In genomic region chr2:59562215-59562614, GRCm38 (mm10) we compare ENCODE assay signal across 16 mouse cellular contexts. TPM values are rescaled to one million over a fixed set of nuclear protein-coding genes. Genes with fewer than 3 reads are reported as not detected.
A peak's percentile ranks its signal among the peaks of the same experiment; 100 is the strongest.
DNase-seq lines count a peak whose midpoint lies in the region; ATAC-seq and TF ChIP-seq lines count a peak whose summit lies in the region.
"Had no signal": no experiment of that assay in that cellular context is flagged by ENCODE, and none has a peak within 500 bp of the region (broad histone marks: within the 10 kb centered on the region; RNA-seq: fewer than 3 reads in every experiment).

No protein-coding gene starts in this region.

- H3K27ac ChIP-seq in intestine, postnatal 0 days (ENCODE audit: low read depth, low read length), result no peak overlapping the region
- no peak overlapping the region for H3K27ac ChIP-seq in intestine, embryonic 15.5 days
- H3K27ac ChIP-seq in midbrain, postnatal 0 days (ENCODE audit: low read depth, low read length), result no peak overlapping the region
- H3K27ac ChIP-seq in midbrain, embryonic 14.5 days (replicated peaks; ENCODE audit: low read depth, low read length), result no peak overlapping the region
- H3K27ac ChIP-seq: forebrain, embryonic 12.5 days; gastrocnemius, adult 2 months; liver, embryonic 14.5 days; stomach, embryonic 15.5 days had no signal

- peak; percentile 14 for DNase-seq in embryo, embryonic 10 days (ENCODE audit: low spot score)
- DNase-seq in embryo, embryonic 9.5 days (ENCODE audit: extremely low spot score), result no peak
- DNase-seq in midbrain, postnatal 0 days (ENCODE audit: low spot score), result no peak
- no peak for DNase-seq in midbrain, embryonic 14.5 days
- no peak for DNase-seq in urinary bladder, adult 18-20 months (ENCODE audit: low spot score in 2 of 2)
- DNase-seq: cerebellum, postnatal 25 days; gastrocnemius, adult 2 months; heart, adult 18-20 months; lung, postnatal 14 days had no signal

- ATAC-seq in intestine, postnatal 0 days, result no peak
- ATAC-seq in intestine, embryonic 15.5 days, result no peak
- ATAC-seq in midbrain, postnatal 0 days (ENCODE audit: low FRiP score), result no peak
- no peak for ATAC-seq in midbrain, embryonic 14.5 days (ENCODE audit: low FRiP score, low TSS enrichment)
- no peak for ATAC-seq in cerebellum, adult (ENCODE audit: insufficient number of reproducible peaks, low FRiP score, low TSS enrichment)

- no peak overlapping the region for H3K4me3 ChIP-seq in intestine, postnatal 0 days (ENCODE audit: low read depth, low read length)
- H3K4me3 ChIP-seq in intestine, embryonic 15.5 days (replicated peaks), result no peak overlapping the region
- H3K4me3 ChIP-seq in midbrain, postnatal 0 days (ENCODE audit: low read depth, low read length), result no peak overlapping the region
- H3K4me3 ChIP-seq in midbrain, embryonic 14.5 days (replicated peaks; ENCODE audit: low read depth, low read length), result no peak overlapping the region
- H3K4me3 ChIP-seq: forebrain, embryonic 12.5 days; gastrocnemius, adult 2 months; stomach, embryonic 15.5 days had no signal

- no peaks in the 10 kb centered on the region for H3K36me3 ChIP-seq in intestine, postnatal 0 days (ENCODE audit: control insufficient read depth, insufficient read depth)
- H3K36me3 ChIP-seq in intestine, embryonic 15.5 days, result no peaks in the 10 kb centered on the region
- no peaks in the 10 kb centered on the region for H3K36me3 ChIP-seq in midbrain, postnatal 0 days (ENCODE audit: insufficient read depth, low read length)
- no peaks in the 10 kb centered on the region for H3K36me3 ChIP-seq in midbrain, embryonic 14.5 days (ENCODE audit: control insufficient read depth, insufficient read depth, low read length)
- H3K36me3 ChIP-seq: forebrain, embryonic 12.5 days; stomach, embryonic 15.5 days had no signal

- no peak overlapping the region for H3K9ac ChIP-seq in intestine, postnatal 0 days (ENCODE audit: low read depth, low read length)
- no peak overlapping the region for H3K9ac ChIP-seq in intestine, embryonic 15.5 days
- no peak overlapping the region for H3K9ac ChIP-seq in midbrain, postnatal 0 days (replicated peaks; ENCODE audit: low read length, poor library complexity, severe bottlenecking)
- H3K9ac ChIP-seq in midbrain, embryonic 14.5 days (replicated peaks; ENCODE audit: low read length), result no peak overlapping the region
- H3K9ac ChIP-seq: forebrain, embryonic 12.5 days; liver, embryonic 14.5 days; stomach, embryonic 15.5 days had no signal

- no peak overlapping the region for H3K4me2 ChIP-seq in intestine, postnatal 0 days (replicated peaks; ENCODE audit: low read depth)
- H3K4me2 ChIP-seq in intestine, embryonic 15.5 days (replicated peaks), result no peak overlapping the region
- no peak overlapping the region for H3K4me2 ChIP-seq in midbrain, postnatal 0 days (ENCODE audit: low read depth, low read length, poor library complexity, severe bottlenecking)
- no peak overlapping the region for H3K4me2 ChIP-seq in midbrain, embryonic 14.5 days (ENCODE audit: low read length)
- H3K4me2 ChIP-seq: forebrain, embryonic 12.5 days; stomach, embryonic 15.5 days had no signal

- 86% methylated on average over 4 of the region's 4 CpGs for WGBS in intestine, postnatal 0 days
- 66% methylated on average over 4 of the region's 4 CpGs for WGBS in intestine, embryonic 15.5 days
- 81% methylated on average over 4 of the region's 4 CpGs for WGBS in midbrain, postnatal 0 days
- WGBS in midbrain, embryonic 14.5 days, result 79% methylated on average over 4 of the region's 4 CpGs

- H3K9me3 ChIP-seq in intestine, postnatal 0 days (ENCODE audit: control insufficient read depth), result no peaks in the 10 kb centered on the region
- H3K9me3 ChIP-seq in intestine, embryonic 15.5 days, result no peaks in the 10 kb centered on the region
- H3K9me3 ChIP-seq in midbrain, postnatal 0 days (ENCODE audit: low read length), result no peaks in the 10 kb centered on the region
- H3K9me3 ChIP-seq in midbrain, embryonic 14.5 days (ENCODE audit: control insufficient read depth, low read length), result no peaks in the 10 kb centered on the region
- H3K9me3 ChIP-seq: stomach, embryonic 15.5 days had no signal

- no peaks in the 10 kb centered on the region for H3K27me3 ChIP-seq in intestine, postnatal 0 days (replicated peaks; ENCODE audit: control insufficient read depth, insufficient read depth, low read length)
- H3K27me3 ChIP-seq in intestine, embryonic 15.5 days (replicated peaks), result no peaks in the 10 kb centered on the region
- H3K27me3 ChIP-seq in midbrain, postnatal 0 days (ENCODE audit: insufficient read depth, low read length), result no peaks in the 10 kb centered on the region
- H3K27me3 ChIP-seq in midbrain, embryonic 14.5 days (ENCODE audit: control insufficient read depth, insufficient read depth, low read length), result no peaks in the 10 kb centered on the region
- H3K27me3 ChIP-seq: CH12.LX; forebrain, embryonic 12.5 days; stomach, embryonic 15.5 days had no signal

- H3K4me1 ChIP-seq in intestine, postnatal 0 days (replicated peaks; ENCODE audit: control insufficient read depth, insufficient read depth, low read length), result no peaks in the 10 kb centered on the region
- 0 out of 2 replicates have a peak, but pooled peaks cover 3% of the 10 kb centered on the region for H3K4me1 ChIP-seq in intestine, embryonic 15.5 days (replicated peaks)
- no peaks in the 10 kb centered on the region for H3K4me1 ChIP-seq in midbrain, postnatal 0 days (ENCODE audit: insufficient read depth, low read length)
- H3K4me1 ChIP-seq in midbrain, embryonic 14.5 days (ENCODE audit: control insufficient read depth, insufficient read depth, low read length), result no peaks in the 10 kb centered on the region

- peak; percentile 47; the same call in 1 of the 2 replicates for TF ChIP-seq CTCF in intestine, postnatal 0 days (IDR thresholded peaks at IDR 0.05; ENCODE audit: low read depth)
- TF ChIP-seq CTCF in midbrain, postnatal 0 days (IDR thresholded peaks at IDR 0.05), result peak; percentile 31

RNA-seq across cellular contexts. Expression of gene Tanc1, which starts 49.6 kb away (rescaled TPM):
- polyA plus RNA-seq in intestine, postnatal 0 days (2015; fragmentation: Nextera tagmentation; extraction: Ambion mirVana), result 8.5 and 10.1 TPM in 2 replicates
- polyA plus RNA-seq in intestine, embryonic 15.5 days (2015; fragmentation: Nextera tagmentation; extraction: Ambion mirVana), result 19.8 and 24.1 TPM in 2 replicates
- total RNA-seq in midbrain, postnatal 0 days (2014; rRNA removed), result 7.3 and 8.0 TPM in 2 replicates
- 2.3 and 2.7 TPM in 2 replicates for polyA plus RNA-seq in midbrain, postnatal 0 days (2015; fragmentation: Nextera tagmentation; extraction: Ambion mirVana)
- 2.0 and 5.5 TPM in 2 replicates for polyA plus RNA-seq in midbrain, embryonic 14.5 days (2014; fragmentation: Nextera tagmentation; extraction: Ambion mirVana)
